Mouse (Mus musculus) lung, adult 2 months (tissue): ENCODE data around the gene Rad23a. TPM values are rescaled to one million over a fixed set of nuclear protein-coding genes. Genes with fewer than 3 reads are reported as not detected.

Experiments used
- DNase-seq: peaks from one replicate; pipeline ENCODE4 v3.0.0; 2022
- H3K4me1 ChIP-seq: fragments of 200-500 bp; 2 replicates; pipeline ENCODE4 v1.6.1; 2011; ENCODE audit warnings: low read length; ENCODE audit not compliant: control insufficient read depth, insufficient read depth
- H3K4me3 ChIP-seq: fragments of 200-500 bp; replicated peaks from 2 replicates; pipeline ENCODE3; 2011; ENCODE audit warnings: low read depth, mild to moderate bottlenecking, control low read depth, low read length; ENCODE audit errors: extremely low read depth
- CTCF ChIP-seq: fragments of 200-500 bp; IDR thresholded peaks from 2 replicates; pipeline ENCODE4 v1.5.1; 2011; ENCODE audit warnings: mild to moderate bottlenecking, low read length, control low read depth; ENCODE audit not compliant: insufficient read depth
- POLR2A ChIP-seq: fragments of 200-500 bp; IDR thresholded peaks from 2 replicates; pipeline ENCODE4 v1.6.1; 2011; ENCODE audit warnings: low read depth, mild to moderate bottlenecking, control low read depth, low read length, borderline replicate concordance; ENCODE audit errors: extremely low read depth
- WGBS: fragments of 180-500 bp; shearing (Covaris S2); methylation state at CpG from one replicate; pipeline ENCODE4 v1.1.7; 2018; 5-methylcytosine and 5-hydroxymethylcytosine counted together
- polyA plus RNA-seq: library from polyadenylated mRNA; depleted of rRNA; stranded (reverse); fragments of >200 nt; gene quantifications from 2 replicates; pipeline ENCODE4 v1.2.3, GENCODE M21; 2012; rRNA removed

The Rad23a gene
- polyA plus RNA-seq, 1 experiment, result 75.9 TPM

GRCm38 (mm10) chr8:84784681-84785505, 55.6 kb downstream of the Rad23a start:
- H3K4me1 ChIP-seq, result peaks cover 41% of the 10 kb centered on the region
- TF ChIP-seq POLR2A (no peak), CTCF (no peak)
- no peak overlapping the region for H3K4me3 ChIP-seq
- DNase-seq, result no peak
- 38% methylated on average over 48 of the region's 48 CpGs for WGBS

Other genes starting within 250 kb of the Rad23a start
- 34.6 and 47.1 TPM in 2 replicates for gene Ier2, start 177.8 kb downstream of the Rad23a start, polyA plus RNA-seq
- gene Trmt1, start 154.4 kb downstream of the Rad23a start, polyA plus RNA-seq, result 87.5 and 99.1 TPM in 2 replicates
- 72.5 and 81.8 TPM in 2 replicates for gene Nacc1, start 152.8 kb downstream of the Rad23a start, polyA plus RNA-seq
- gene Lyl1, start 139.2 kb downstream of the Rad23a start, polyA plus RNA-seq, result 20.2 and 21.9 TPM in 2 replicates
- gene G430095P16Rik, start 117.7 kb downstream of the Rad23a start, polyA plus RNA-seq, result 2.0 and 2.8 TPM in 2 replicates
- 80.1 and 96.2 TPM in 2 replicates for gene Nfix, start 40.3 kb downstream of the Rad23a start, polyA plus RNA-seq
- 2.5 and 2.9 TPM in 2 replicates for gene Dand5, start 17.8 kb downstream of the Rad23a start, polyA plus RNA-seq
- 21.3 and 31.7 TPM in 2 replicates for gene Gadd45gip1, start 9.1 kb downstream of the Rad23a start, polyA plus RNA-seq
- 152 and 189 TPM in 2 replicates for gene Calr, start 6.3 kb upstream of the Rad23a start, polyA plus RNA-seq
- 33.8 and 42.4 TPM in 2 replicates for gene Farsa, start 16.3 kb upstream of the Rad23a start, polyA plus RNA-seq
- gene Syce2, start 31.4 kb upstream of the Rad23a start, polyA plus RNA-seq, result 1.5 and 1.8 TPM in 2 replicates
- 65.8 and 75.3 TPM in 2 replicates for gene Gcdh, start 53.3 kb upstream of the Rad23a start, polyA plus RNA-seq
- 0.14 and 0.23 TPM in 2 replicates for gene Klf1, start 61.3 kb upstream of the Rad23a start, polyA plus RNA-seq
- gene Dnase2a, start 67.9 kb upstream of the Rad23a start, polyA plus RNA-seq, result 19.6 and 26.7 TPM in 2 replicates
- gene Mast1, start 96.7 kb upstream of the Rad23a start, polyA plus RNA-seq, result 0.34 and 0.41 TPM in 2 replicates
- not detected in 2 replicates for gene Rtbdn, start 106.3 kb upstream of the Rad23a start, polyA plus RNA-seq
- gene Gm49661, start 128.8 kb upstream of the Rad23a start, polyA plus RNA-seq, result not detected in 2 replicates
- gene Prdx2, start 128.9 kb upstream of the Rad23a start, polyA plus RNA-seq, result 93.2 and 117 TPM in 2 replicates
- gene Rnaseh2a, start 129.1 kb upstream of the Rad23a start, polyA plus RNA-seq, result 27.4 and 30.4 TPM in 2 replicates
- gene Junb, start 138.1 kb upstream of the Rad23a start, polyA plus RNA-seq, result 80.8 and 125 TPM in 2 replicates
- gene Hook2, start 149.9 kb upstream of the Rad23a start, polyA plus RNA-seq, result 9.5 and 10.5 TPM in 2 replicates
- gene Best2, start 173.9 kb upstream of the Rad23a start, polyA plus RNA-seq, result 0.13 and 0.23 TPM in 2 replicates
- 87.2 and 128 TPM in 2 replicates for gene Asna1, start 184.6 kb upstream of the Rad23a start, polyA plus RNA-seq
- 96.9 and 99.1 TPM in 2 replicates for gene Trir, start 186.2 kb upstream of the Rad23a start, polyA plus RNA-seq
- 49.1 and 68.3 TPM in 2 replicates for gene Tnpo2, start 196.2 kb upstream of the Rad23a start, polyA plus RNA-seq
- 42.5 and 44.7 TPM in 2 replicates for gene Fbxw9, start 219.4 kb upstream of the Rad23a start, polyA plus RNA-seq
- gene Gm5741, start 227.3 kb upstream of the Rad23a start, polyA plus RNA-seq, result not detected in 2 replicates
- 45.9 and 49.9 TPM in 2 replicates for gene Dhps, start 231.1 kb upstream of the Rad23a start, polyA plus RNA-seq
- 97.1 and 120 TPM in 2 replicates for gene Wdr83os, start 240.1 kb upstream of the Rad23a start, polyA plus RNA-seq
- gene Wdr83, start 240.6 kb upstream of the Rad23a start, polyA plus RNA-seq, result 21.2 and 33.1 TPM in 2 replicates
- gene Man2b1, start 242.6 kb upstream of the Rad23a start, polyA plus RNA-seq, result 74.1 and 87.1 TPM in 2 replicates